Mouse (Mus musculus): ENCODE results near the gene Usp16. TPM values are rescaled to one million over a fixed set of nuclear protein-coding genes. Genes with fewer than 3 reads are reported as not detected.

Usp16 gene
- total RNA-seq, 1 experiment: 51.0 TPM

GRCm38 (mm10) chr16:87528755-87529154 is 74.3 kb downstream of the Usp16 start:
- TF ChIP-seq ZC3H11A (IDR thresholded peaks at IDR 0.05; ENCODE audit: borderline replicate concordance, low read depth, low read length) (no peak), ZNF384 (IDR thresholded peaks at IDR 0.05; ENCODE audit: low read depth, low read length) (no peak), MAFK (IDR thresholded peaks at IDR 0.05; ENCODE audit: insufficient read depth, low read depth, low read length) (no peak), HCFC1 (IDR thresholded peaks at IDR 0.05; ENCODE audit: borderline replicate concordance, insufficient read depth, low read length) (no peak), CHD2 (IDR thresholded peaks at IDR 0.05; ENCODE audit: low read depth, low read length) (no peak)
- Histone ChIP-seq H3K36me3 (ENCODE audit: control insufficient read depth, insufficient read depth, low read length, poor library complexity, severe bottlenecking) (no peaks in the 10 kb centered on the region), H3K4me3 (ENCODE audit: insufficient read depth in 1 of 2, low read depth in 1 of 2, low read length in 2 of 2, poor library complexity in 1 of 2, severe bottlenecking in 1 of 2) (no peak overlapping the region), H3K4me1 (ENCODE audit: control insufficient read depth in 2 of 2, insufficient read depth in 2 of 2, low read length in 2 of 2, poor library complexity in 1 of 2) (no peaks in the 10 kb centered on the region), H3K9ac (ENCODE audit: insufficient read depth, low read depth, low read length, poor library complexity, severe bottlenecking) (no peak overlapping the region), H3K27ac (ENCODE audit: insufficient read depth, low read depth, low read length, poor library complexity, severe bottlenecking) (no peak overlapping the region), H3K9me3 (ENCODE audit: control insufficient read depth, insufficient read depth, low read depth, low read length) (no peaks in the 10 kb centered on the region)
- no peak for DNase-seq (ENCODE audit: low read depth, low spot score)
- in situ Hi-C loops (cut with MboI; ENCODE audit: low sequenced_read_pairs in 2 of 2, unreplicated experiment in 2 of 2): no loop called here

Other genes starting within 250 kb of the Usp16 start
- gene N6amt1, start 100.5 kb upstream of the Usp16 start, total RNA-seq (2012; rRNA removed): 7.5 and 9.3 TPM in 2 replicates
- gene Ltn1, start 22.1 kb upstream of the Usp16 start, total RNA-seq (2012; rRNA removed): 21.8 and 22.7 TPM in 2 replicates
- 3.2 and 4.6 TPM in 2 replicates for gene Rwdd2b, start 14.1 kb upstream of the Usp16 start, total RNA-seq (2012; rRNA removed)
- gene Cct8, start 41.2 kb downstream of the Usp16 start, total RNA-seq (2012; rRNA removed): 271 and 355 TPM in 2 replicates
- not detected in 2 replicates for gene Map3k7cl, start 98.6 kb downstream of the Usp16 start, total RNA-seq (2012; rRNA removed)
- gene Bach1, start 244.2 kb downstream of the Usp16 start, total RNA-seq (2012; rRNA removed): 16.9 and 19.5 TPM in 2 replicates